Mouse (Mus musculus) limb, embryonic 14.5 days (tissue): ENCODE data around the gene Cdc7. TPM values are rescaled to one million over a fixed set of nuclear protein-coding genes. Genes with fewer than 3 reads are reported as not detected.

ENCODE experiments used
- ATAC-seq: fragments of 200-750 bp; cut with Nextera tagmentation; 2 replicates; pipeline ENCODE4 v1.8.0; 2017; ENCODE audit warnings: low read depth, moderate number of reproducible peaks, moderate TSS enrichment; ENCODE audit not compliant: low FRiP score
- DNase-seq: peaks from one replicate; pipeline ENCODE4 v3.0.0-alpha.2; 2015; ENCODE audit warnings: low spot score
- H3K27ac ChIP-seq: fragments of 300-500 bp; sonication (generic); replicated peaks from 2 replicates; pipeline ENCODE4 v1.5.1; 2014; ENCODE audit warnings: low read depth, mild to moderate bottlenecking, low read length, moderate library complexity, mixed read lengths
- H3K27me3 ChIP-seq: fragments of 300-500 bp; sonication (generic); 2 replicates; pipeline ENCODE4 v1.6.1; 2014; ENCODE audit warnings: low read length, mixed read lengths; ENCODE audit not compliant: control insufficient read depth, insufficient read depth
- H3K36me3 ChIP-seq: fragments of 300-500 bp; sonication (generic); 2 replicates; pipeline ENCODE4 v1.6.1; 2014; ENCODE audit warnings: mild to moderate bottlenecking, low read length, moderate library complexity, mixed read lengths; ENCODE audit not compliant: control insufficient read depth, insufficient read depth
- H3K4me1 ChIP-seq: fragments of 300-500 bp; sonication (generic); 2 replicates; pipeline ENCODE4 v1.6.1; 2014; ENCODE audit warnings: antibody characterized with exemption, low read length, mixed read lengths; ENCODE audit not compliant: control insufficient read depth, insufficient read depth
- H3K4me2 ChIP-seq: fragments of 300-500 bp; sonication (generic); replicated peaks from 2 replicates; pipeline ENCODE4 v1.6.1; 2014; ENCODE audit warnings: low read depth, mild to moderate bottlenecking, low read length, moderate library complexity; ENCODE audit not compliant: severe bottlenecking
- H3K4me3 ChIP-seq: fragments of 300-500 bp; sonication (generic); replicated peaks from 2 replicates; pipeline ENCODE4 v1.5.1; 2014; ENCODE audit warnings: low read length
- H3K9ac ChIP-seq: fragments of 300-500 bp; sonication (generic); 2 replicates; pipeline ENCODE4 v1.6.1; 2014; ENCODE audit warnings: mild to moderate bottlenecking, low read depth, low read length, moderate library complexity; ENCODE audit not compliant: severe bottlenecking
- H3K9me3 ChIP-seq: fragments of 300-500 bp; sonication (generic); 2 replicates; pipeline ENCODE4 v1.6.1; 2016; ENCODE audit warnings: low read length; ENCODE audit not compliant: control insufficient read depth
- POLR2A ChIP-seq: fragments of 200-500 bp; IDR thresholded peaks from 2 replicates; pipeline ENCODE4 v1.8.0; 2012; ENCODE audit warnings: inconsistent platforms, mild to moderate bottlenecking, moderate library complexity, borderline replicate concordance; ENCODE audit not compliant: insufficient read depth, insufficient read length; ENCODE audit errors: extremely low read depth
- WGBS: fragments of 180-500 bp; shearing (Covaris S2); extraction: QIAGEN DNeasy Blood & Tissue Kit; methylation state at CpG from one replicate; pipeline ENCODE4 v1.1.7; 2014; 5-methylcytosine and 5-hydroxymethylcytosine counted together
- polyA plus RNA-seq, 2 experiments: library from polyadenylated mRNA; depleted of rRNA in 1 of 2; stranded (reverse) in 1 of 2; unstranded in 1 of 2; fragments of >200 nt; fragmentation: Nextera tagmentation in 1 of 2; extraction: Ambion mirVana in 1 of 2; gene quantifications; 2 replicates each; pipeline versions ENCODE4 v1.2.1 to v1.2.3; 2012 to 2014

The Cdc7 gene
- polyA plus RNA-seq, 2 experiments, result 39.8 to 65.8 TPM

DNA sequence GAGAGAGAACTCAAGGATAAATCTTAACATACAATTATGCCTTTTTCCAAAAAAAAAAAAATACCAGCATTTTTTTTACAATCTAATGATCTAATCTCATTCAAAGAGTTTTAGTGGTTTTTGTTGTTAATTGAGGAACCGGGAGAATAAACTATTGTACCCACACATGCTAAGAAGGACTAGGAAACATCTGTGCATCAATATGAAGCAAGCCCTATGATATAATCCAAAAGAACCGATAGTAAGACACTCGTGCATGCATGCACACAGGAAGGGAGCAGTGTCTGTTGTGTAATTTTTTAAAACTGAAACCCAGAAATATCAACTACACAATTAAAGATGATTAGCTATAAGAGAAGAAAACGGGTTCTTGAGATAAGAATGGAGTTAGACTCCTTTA is 52.4 kb downstream of the Cdc7 start:
- DNase-seq (no peak), ATAC-seq (no peak)
- peaks cover 28% of the 10 kb centered on the region for H3K4me1 ChIP-seq

DNA sequence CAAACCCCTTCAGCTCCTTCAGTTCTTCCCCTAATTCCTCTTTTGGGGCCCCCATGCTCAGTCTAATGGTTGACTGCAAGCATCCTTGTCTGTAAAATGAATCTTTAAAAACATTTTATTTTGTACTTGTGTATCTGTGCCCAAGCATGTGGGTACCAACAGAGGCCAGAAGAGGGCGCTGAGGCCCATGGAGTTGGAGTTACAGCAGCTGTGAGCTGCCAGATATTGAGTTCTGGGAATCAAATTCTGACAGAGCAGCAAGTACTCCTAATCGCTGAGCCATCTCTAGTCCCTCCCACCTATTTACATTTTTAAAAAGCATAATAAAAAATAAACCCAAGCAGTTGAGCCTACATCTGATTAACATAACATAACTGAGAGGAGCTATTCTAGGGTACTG is 53.4 kb downstream of the Cdc7 start:
- no peak for ATAC-seq
- Histone ChIP-seq H3K9me3 (no peaks in the 10 kb centered on the region), H3K27ac (no peak overlapping the region), H3K36me3 (no peaks in the 10 kb centered on the region), H3K4me1 (peaks cover 23% of the 10 kb centered on the region), H3K4me2 (no peak overlapping the region), H3K9ac (no peak overlapping the region), H3K4me3 (no peak overlapping the region), H3K27me3 (no peaks in the 10 kb centered on the region)
- DNase-seq, result no peak
- TF ChIP-seq POLR2A, result no peak
- 61% methylated on average over 2 of the region's 2 CpGs for whole genome bisulfite sequencing

More for the DNA sequence above, 52.4 kb downstream of the Cdc7 start:
- Histone ChIP-seq H3K9me3 (no peaks in the 10 kb centered on the region), H3K36me3 (no peaks in the 10 kb centered on the region), H3K4me3 (no peak overlapping the region), H3K4me2 (no peak overlapping the region), H3K9ac (no peak overlapping the region), H3K27ac (no peak overlapping the region), H3K27me3 (no peaks in the 10 kb centered on the region)
- no peak for TF ChIP-seq POLR2A
- WGBS, result 71% methylated on average over 4 of the region's 4 CpGs

DNA sequence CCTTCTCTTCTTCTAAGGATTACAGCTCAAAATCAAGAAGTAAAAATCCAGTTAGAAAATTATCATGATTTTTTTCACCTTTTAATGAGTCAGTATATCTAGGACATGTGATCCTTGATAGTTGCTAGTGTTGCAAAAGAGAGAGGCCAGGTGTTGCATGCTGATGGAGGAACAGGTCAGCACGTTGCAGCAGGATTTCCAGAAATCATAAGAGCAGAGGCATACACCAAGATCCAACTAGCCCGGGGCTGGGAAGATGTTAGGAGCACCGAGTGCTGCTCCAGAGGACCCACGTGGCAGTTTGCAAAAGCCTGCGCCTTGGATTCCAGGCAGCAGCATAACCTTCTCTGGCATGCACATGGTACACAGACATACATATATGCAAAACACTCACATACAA is 54.9 kb downstream of the Cdc7 start:
- 49% methylated on average over 5 of the region's 5 CpGs for WGBS

DNA sequence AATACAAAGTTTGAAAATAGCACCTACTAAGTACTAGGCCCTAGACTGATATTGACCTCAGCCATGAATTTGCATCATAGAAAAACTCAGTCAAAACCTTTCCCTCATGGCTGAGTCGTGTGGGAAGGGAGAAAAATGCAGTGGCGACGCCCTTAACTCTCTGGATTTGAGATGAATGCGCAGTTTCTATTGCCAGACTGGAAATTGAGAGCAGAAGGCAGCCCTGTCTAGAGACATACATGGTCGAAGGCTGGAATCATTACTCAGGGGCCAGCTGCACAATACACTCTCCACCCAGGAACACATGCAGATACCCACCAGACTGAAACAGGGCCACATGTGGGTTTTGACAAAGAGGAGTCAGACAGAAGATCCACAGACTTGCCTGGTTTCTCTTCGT is 55.8 kb downstream of the Cdc7 start:
- Histone ChIP-seq H3K36me3 (no peaks in the 10 kb centered on the region), H3K9me3 (no peaks in the 10 kb centered on the region), H3K4me2 (no peak overlapping the region), H3K4me1 (peaks cover 27% of the 10 kb centered on the region), H3K27me3 (no peaks in the 10 kb centered on the region), H3K9ac (no peak overlapping the region), H3K4me3 (no peak overlapping the region), H3K27ac (peak overlapping the region; percentile 70)
- WGBS, result 38% methylated on average over 6 of the region's 6 CpGs
- no peak for TF ChIP-seq POLR2A
- ATAC-seq, result 0 out of 2 replicates have a peak, but pooled peaks have one; percentile 45
- DNase-seq, result peak; percentile 67

More for the DNA sequence above, 54.9 kb downstream of the Cdc7 start:
- no peaks in the 10 kb centered on the region for H3K36me3 ChIP-seq
- no peak overlapping the region for H3K9ac ChIP-seq
- H3K27ac ChIP-seq, result no peak overlapping the region
- no peaks in the 10 kb centered on the region for H3K27me3 ChIP-seq
- ATAC-seq (no peak), DNase-seq (no peak)
- no peak overlapping the region for H3K4me3 ChIP-seq
- H3K4me2 ChIP-seq, result no peak overlapping the region
- no peaks in the 10 kb centered on the region for H3K9me3 ChIP-seq
- TF ChIP-seq POLR2A, result no peak
- peaks cover 25% of the 10 kb centered on the region for H3K4me1 ChIP-seq

DNA sequence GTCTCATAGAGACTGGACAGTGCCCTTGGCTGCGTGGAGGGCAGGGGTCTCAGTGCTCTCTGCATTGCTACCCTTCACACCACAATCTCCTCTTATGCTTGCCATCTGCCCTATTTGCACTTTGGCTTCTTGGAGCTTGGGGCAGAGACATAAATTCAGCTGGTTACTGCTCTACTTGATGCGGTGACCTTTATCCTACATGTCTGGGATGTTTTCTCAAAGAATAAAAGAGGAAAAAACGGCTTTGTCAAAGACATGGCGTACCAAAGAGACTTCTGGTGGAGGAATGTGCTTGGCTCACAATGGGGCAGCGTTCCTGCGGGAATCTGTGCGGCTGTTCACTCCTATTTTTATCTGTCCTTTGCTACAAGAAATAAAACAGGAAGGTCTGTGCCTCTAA is 56.2 kb downstream of the Cdc7 start:
- H3K9ac ChIP-seq, result no peak overlapping the region
- H3K27me3 ChIP-seq, result no peaks in the 10 kb centered on the region
- H3K4me1 ChIP-seq, result peaks cover 27% of the 10 kb centered on the region
- H3K36me3 ChIP-seq, result no peaks in the 10 kb centered on the region
- no peaks in the 10 kb centered on the region for H3K9me3 ChIP-seq
- 60% methylated on average over 7 of the region's 7 CpGs for WGBS
- H3K4me3 ChIP-seq, result no peak overlapping the region
- H3K27ac ChIP-seq, result peak overlapping the region; percentile 70
- TF ChIP-seq POLR2A, result no peak
- ATAC-seq (no peak), DNase-seq (no peak)
- H3K4me2 ChIP-seq, result no peak overlapping the region
